Comparison of ENCODE assay signal across 26 mouse cellular contexts in the genomic region with DNA sequence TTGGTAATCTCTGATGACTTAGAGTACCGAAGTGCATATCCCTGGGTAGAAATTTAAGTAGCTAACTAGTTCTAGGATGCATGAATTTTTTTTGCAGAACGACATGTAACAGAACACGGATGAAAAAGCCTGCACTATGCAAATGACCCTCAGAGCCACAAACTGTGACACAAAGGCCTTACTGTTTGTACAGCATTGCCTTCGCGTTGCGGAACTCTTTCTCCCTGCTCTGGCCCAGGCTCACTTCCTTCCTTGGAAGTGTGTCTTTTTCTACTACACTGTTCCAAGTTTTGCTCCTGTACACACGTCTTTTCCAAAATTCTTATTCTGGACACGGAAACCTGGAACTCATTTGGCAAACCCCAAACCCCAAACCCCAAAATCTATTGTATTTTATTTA. TPM values are rescaled to one million over a fixed set of nuclear protein-coding genes. Genes with fewer than 3 reads are reported as not detected.
DNase-seq lines count a peak whose midpoint lies in the region; ATAC-seq and TF ChIP-seq lines count a peak whose summit lies in the region.
"Had no signal": no experiment of that assay in that cellular context is flagged by ENCODE, and none has a peak within 500 bp of the region (broad histone marks: within the 10 kb centered on the region; RNA-seq: fewer than 3 reads in every experiment).

No protein-coding gene starts in this region.

- H3K4me1 ChIP-seq in forebrain, embryonic 14.5 days (ENCODE audit: control insufficient read depth, insufficient read depth, low read length): no peaks in the 10 kb centered on the region
- no peaks in the 10 kb centered on the region for H3K4me1 ChIP-seq in forebrain, embryonic 11.5 days (replicated peaks; ENCODE audit: control insufficient read depth, insufficient read depth, low read length)
- H3K4me1 ChIP-seq in kidney, embryonic 16.5 days (ENCODE audit: insufficient read depth, low read length): no peaks in the 10 kb centered on the region
- H3K4me1 ChIP-seq in midbrain, postnatal 0 days (ENCODE audit: insufficient read depth, low read length): no peaks in the 10 kb centered on the region
- H3K4me1 ChIP-seq in midbrain, embryonic 11.5 days (ENCODE audit: control insufficient read depth, insufficient read depth, low read length): no peaks in the 10 kb centered on the region
- H3K4me1 ChIP-seq: hindbrain, embryonic 15.5 days; neural tube, embryonic 13.5 days had no signal

- peak; percentile 29 for DNase-seq in forebrain, embryonic 14.5 days (ENCODE audit: low spot score)
- no peak for DNase-seq in forebrain, embryonic 11.5 days (ENCODE audit: low spot score)
- DNase-seq in kidney, postnatal 25 days: no peak
- peak; percentile 46 for DNase-seq in midbrain, postnatal 0 days (ENCODE audit: low spot score)
- no peak for DNase-seq in midbrain, embryonic 11.5 days (ENCODE audit: low spot score, missing footprints)
- peak; percentile 55 for DNase-seq in brain, embryonic 14.5 days (ENCODE audit: low read depth)
- DNase-seq in adrenal gland, adult 2 months: no peak
- DNase-seq: cerebellum, adult 8-10 months; cerebellum, postnatal 36 days; embryo, embryonic 11 days; gastrocnemius, postnatal 36 days; heart, adult 2 months; heart, postnatal 14 days; kidney, postnatal 4 days; liver, postnatal 0 days; right cerebral cortex, postnatal 14 days had no signal

- ATAC-seq in forebrain, embryonic 14.5 days: no peak
- ATAC-seq in forebrain, embryonic 11.5 days (replicated peaks; ENCODE audit: low FRiP score): no peak
- peak; percentile 39; the same call in 1 of the 2 replicates for ATAC-seq in kidney, embryonic 16.5 days (ENCODE audit: low FRiP score, low TSS enrichment)
- peak; percentile 52; the same call in 1 of the 2 replicates for ATAC-seq in midbrain, postnatal 0 days (ENCODE audit: low FRiP score)
- ATAC-seq in midbrain, embryonic 11.5 days (ENCODE audit: low FRiP score): no peak
- ATAC-seq: CD4-positive, CD25-positive, alpha-beta regulatory T cell, adult 4 months; intestine, postnatal 0 days; liver, postnatal 0 days; lung, postnatal 0 days had no signal

- no peaks in the 10 kb centered on the region for H3K9me3 ChIP-seq in forebrain, embryonic 14.5 days (replicated peaks; ENCODE audit: control insufficient read depth, low read length)
- H3K9me3 ChIP-seq in forebrain, embryonic 11.5 days (ENCODE audit: control insufficient read depth, low read length): no peaks in the 10 kb centered on the region
- H3K9me3 ChIP-seq in kidney, embryonic 16.5 days (ENCODE audit: low read length): no peaks in the 10 kb centered on the region
- no peaks in the 10 kb centered on the region for H3K9me3 ChIP-seq in midbrain, postnatal 0 days (ENCODE audit: low read length)
- no peaks in the 10 kb centered on the region for H3K9me3 ChIP-seq in midbrain, embryonic 11.5 days (ENCODE audit: control insufficient read depth, low read length)
- H3K9me3 ChIP-seq: heart, embryonic 13.5 days; hindbrain, embryonic 15.5 days; neural tube, embryonic 13.5 days had no signal

- no peak overlapping the region for H3K4me2 ChIP-seq in forebrain, embryonic 14.5 days (ENCODE audit: low read length)
- H3K4me2 ChIP-seq in forebrain, embryonic 11.5 days (ENCODE audit: low read depth, low read length, severe bottlenecking): no peak overlapping the region
- H3K4me2 ChIP-seq in kidney, embryonic 16.5 days (replicated peaks; ENCODE audit: low read depth, low read length): no peak overlapping the region
- H3K4me2 ChIP-seq in midbrain, postnatal 0 days (ENCODE audit: low read depth, low read length, poor library complexity, severe bottlenecking): no peak overlapping the region
- no peak overlapping the region for H3K4me2 ChIP-seq in midbrain, embryonic 11.5 days
- H3K4me2 ChIP-seq: heart, embryonic 13.5 days; hindbrain, embryonic 15.5 days; liver, embryonic 11.5 days; neural tube, embryonic 13.5 days had no signal

- TF ChIP-seq CTCF in midbrain, postnatal 0 days (IDR thresholded peaks at IDR 0.05): no peak
- TF ChIP-seq CTCF in brain, embryonic 14.5 days (IDR thresholded peaks at IDR 0.05; ENCODE audit: borderline replicate concordance, extremely low read depth, insufficient read depth, insufficient read length): no peak

- no peak for TF ChIP-seq POLR2A in brain, embryonic 14.5 days (IDR thresholded peaks at IDR 0.05; ENCODE audit: borderline replicate concordance, extremely low read depth, insufficient read depth, insufficient read length, poor library complexity, severe bottlenecking)

- no peak overlapping the region for H3K9ac ChIP-seq in forebrain, embryonic 14.5 days (ENCODE audit: low read length)
- no peak overlapping the region for H3K9ac ChIP-seq in forebrain, embryonic 11.5 days (ENCODE audit: low read length)
- no peak overlapping the region for H3K9ac ChIP-seq in kidney, embryonic 16.5 days (replicated peaks; ENCODE audit: low read length)
- H3K9ac ChIP-seq in midbrain, postnatal 0 days (replicated peaks; ENCODE audit: low read length, poor library complexity, severe bottlenecking): no peak overlapping the region
- H3K9ac ChIP-seq in midbrain, embryonic 11.5 days (ENCODE audit: low read length): no peak overlapping the region
- H3K9ac ChIP-seq: heart, embryonic 13.5 days; hindbrain, embryonic 15.5 days; liver, postnatal 0 days; neural tube, embryonic 13.5 days had no signal

- no peak overlapping the region for H3K4me3 ChIP-seq in forebrain, embryonic 14.5 days (ENCODE audit: low read depth, low read length)
- no peak overlapping the region for H3K4me3 ChIP-seq in forebrain, embryonic 11.5 days (ENCODE audit: low read depth, low read length)
- H3K4me3 ChIP-seq in kidney, embryonic 16.5 days (ENCODE audit: low read length): no peak overlapping the region
- H3K4me3 ChIP-seq in midbrain, postnatal 0 days (ENCODE audit: low read depth, low read length): no peak overlapping the region
- no peak overlapping the region for H3K4me3 ChIP-seq in midbrain, embryonic 11.5 days (ENCODE audit: low read depth, low read length)
- H3K4me3 ChIP-seq: heart, adult 2 months; heart, embryonic 13.5 days; hindbrain, embryonic 15.5 days; left cerebral cortex, adult 2 months; neural tube, embryonic 13.5 days had no signal

- H3K27ac ChIP-seq in forebrain, embryonic 14.5 days (ENCODE audit: low read depth, low read length): no peak overlapping the region
- no peak overlapping the region for H3K27ac ChIP-seq in forebrain, embryonic 11.5 days (ENCODE audit: low read depth, low read length)
- no peak overlapping the region for H3K27ac ChIP-seq in kidney, embryonic 16.5 days (ENCODE audit: low read length)
- H3K27ac ChIP-seq in midbrain, postnatal 0 days (ENCODE audit: low read depth, low read length): no peak overlapping the region
- no peak overlapping the region for H3K27ac ChIP-seq in midbrain, embryonic 11.5 days (ENCODE audit: low read depth, low read length)
- H3K27ac ChIP-seq: heart, adult 2 months; heart, embryonic 13.5 days; hindbrain, embryonic 15.5 days; left cerebral cortex, adult 2 months; macrophage; neural tube, embryonic 13.5 days had no signal

- no peaks in the 10 kb centered on the region for H3K36me3 ChIP-seq in forebrain, embryonic 14.5 days (ENCODE audit: control insufficient read depth, insufficient read depth, low read length)
- H3K36me3 ChIP-seq in forebrain, embryonic 11.5 days (ENCODE audit: control insufficient read depth, insufficient read depth, low read length): no peaks in the 10 kb centered on the region
- H3K36me3 ChIP-seq in kidney, embryonic 16.5 days (ENCODE audit: insufficient read depth, low read length): no peaks in the 10 kb centered on the region
- H3K36me3 ChIP-seq in midbrain, postnatal 0 days (ENCODE audit: insufficient read depth, low read length): no peaks in the 10 kb centered on the region
- H3K36me3 ChIP-seq in midbrain, embryonic 11.5 days (ENCODE audit: control insufficient read depth, insufficient read depth, low read length): no peaks in the 10 kb centered on the region
- H3K36me3 ChIP-seq: heart, embryonic 13.5 days; hindbrain, embryonic 15.5 days; neural tube, embryonic 13.5 days had no signal

- no peaks in the 10 kb centered on the region for H3K27me3 ChIP-seq in forebrain, embryonic 14.5 days (replicated peaks; ENCODE audit: control insufficient read depth, insufficient read depth, low read length)
- no peaks in the 10 kb centered on the region for H3K27me3 ChIP-seq in forebrain, embryonic 11.5 days (ENCODE audit: control insufficient read depth, insufficient read depth, low read length)
- H3K27me3 ChIP-seq in kidney, embryonic 16.5 days (ENCODE audit: insufficient read depth, low read length): no peaks in the 10 kb centered on the region
- H3K27me3 ChIP-seq in midbrain, postnatal 0 days (ENCODE audit: insufficient read depth, low read length): no peaks in the 10 kb centered on the region
- no peaks in the 10 kb centered on the region for H3K27me3 ChIP-seq in midbrain, embryonic 11.5 days (ENCODE audit: control insufficient read depth, insufficient read depth, low read length)
- H3K27me3 ChIP-seq: heart, embryonic 13.5 days; hindbrain, embryonic 15.5 days; neural tube, embryonic 13.5 days had no signal

- WGBS in forebrain, embryonic 14.5 days: 56% methylated on average over 8 of the region's 8 CpGs
- 78% methylated on average over 8 of the region's 8 CpGs for WGBS in forebrain, embryonic 11.5 days
- 58% methylated on average over 8 of the region's 8 CpGs for WGBS in kidney, embryonic 16.5 days
- 49% methylated on average over 8 of the region's 8 CpGs for WGBS in midbrain, postnatal 0 days
- WGBS in midbrain, embryonic 11.5 days: 76% methylated on average over 8 of the region's 8 CpGs

RNA-seq across cellular contexts. Expression of gene Crot, which starts 14.2 kb away (rescaled TPM):
- 21.7 and 24.2 TPM in 2 replicates for polyA plus RNA-seq in forebrain, embryonic 14.5 days (2014; fragmentation: Nextera tagmentation; extraction: Ambion mirVana)
- 29.6 and 33.9 TPM in 2 replicates for polyA plus RNA-seq in forebrain, embryonic 11.5 days (2014; fragmentation: Nextera tagmentation; extraction: Ambion mirVana)
- 52.6 and 57.5 TPM in 2 replicates for polyA plus RNA-seq in kidney, embryonic 16.5 days (2015; fragmentation: Nextera tagmentation; extraction: Ambion mirVana)
- total RNA-seq in midbrain, postnatal 0 days (2014; rRNA removed): 16.1 and 19.1 TPM in 2 replicates
- polyA plus RNA-seq in midbrain, postnatal 0 days (2015; fragmentation: Nextera tagmentation; extraction: Ambion mirVana): 19.1 and 19.8 TPM in 2 replicates
- polyA plus RNA-seq in midbrain, embryonic 11.5 days (2014; fragmentation: Nextera tagmentation; extraction: Ambion mirVana): 29.1 and 31.7 TPM in 2 replicates
- 12.8 and 13.7 TPM in 2 replicates for polyA plus RNA-seq in brain, embryonic 14.5 days (2012; rRNA removed)
- total RNA-seq in adrenal gland, adult 2 months (2021): 10 to 100 TPM; 33.2 to 37.5 TPM
- 3.3 and 3.7 TPM in 2 replicates for polyA plus RNA-seq in adrenal gland, adult 2 months (2012; rRNA removed)

Comparison
In these comparisons a context has a peak if more than half of its experiments do, and no peak if none do; other contexts are left out.
1. ATAC-seq: peak in kidney, embryonic 16.5 days (single experiment) and midbrain, postnatal 0 days (single experiment); none in forebrain, embryonic 14.5 days (single experiment), forebrain, embryonic 11.5 days (single experiment) and midbrain, embryonic 11.5 days (single experiment).
2. DNase-seq: peak in forebrain, embryonic 14.5 days (single experiment), midbrain, postnatal 0 days (single experiment) and brain, embryonic 14.5 days (single experiment); none in forebrain, embryonic 11.5 days (single experiment), kidney, postnatal 25 days (0 of 2), midbrain, embryonic 11.5 days (single experiment) and adrenal gland, adult 2 months (single experiment).